Mouse (Mus musculus): ENCODE results near the gene Clnk. TPM values are rescaled to one million over a fixed set of nuclear protein-coding genes. Genes with fewer than 3 reads are reported as not detected.
"Not testable (repeated sequence)": the region's sequence is repeated elsewhere in the genome, so short reads cannot be mapped to it uniquely, and the experiment has no call there.

Clnk gene
- polyA plus RNA-seq (2015; fragmentation: Nextera tagmentation; extraction: Ambion mirVana), result 0.05 TPM in 1 of 2 replicates, not detected in the other

- H3K27me3 ChIP-seq (ENCODE audit: control insufficient read depth, insufficient read depth, low read depth, low read length), result no peaks in the 10 kb centered on the region
- H3K36me3 ChIP-seq (ENCODE audit: control insufficient read depth, insufficient read depth), result no peaks in the 10 kb centered on the region
- H3K9me3 ChIP-seq (replicated peaks; ENCODE audit: control insufficient read depth, low read length), result no peaks in the 10 kb centered on the region
- WGBS (ENCODE audit: insufficient replicate concordance), result 23% methylated on average over 11 of the region's 11 CpGs
- no peak within 1 kb of the TSS for H3K9ac ChIP-seq (ENCODE audit: low read depth, low read length)
- no peak for ATAC-seq (ENCODE audit: low read depth)
- no peaks in the 10 kb centered on the region for H3K4me1 ChIP-seq (ENCODE audit: control insufficient read depth, low read depth, low read length)
- H3K4me3 ChIP-seq (ENCODE audit: low read depth, low read length), result no peak within 1 kb of the TSS
- no peak within 1 kb of the TSS for H3K4me2 ChIP-seq (ENCODE audit: low read depth, low read length)
- H3K27ac ChIP-seq (ENCODE audit: low read length), result no peak within 1 kb of the TSS
These were observed at the start of gene Clnk for GRCm38 (mm10) chr5:38876622-38877021. Gene Clnk (minus strand): TSS chr5:38876812.

GRCm38 (mm10) chr5:38905271-38905670 is 28.7 kb upstream of the Clnk start:
- WGBS (ENCODE audit: insufficient replicate concordance), result 33% methylated on average over 3 of the region's 3 CpGs
- H3K4me1 ChIP-seq (ENCODE audit: control insufficient read depth, low read depth, low read length), result no peaks in the 10 kb centered on the region
- ATAC-seq (ENCODE audit: low read depth), result no peak

DNA sequence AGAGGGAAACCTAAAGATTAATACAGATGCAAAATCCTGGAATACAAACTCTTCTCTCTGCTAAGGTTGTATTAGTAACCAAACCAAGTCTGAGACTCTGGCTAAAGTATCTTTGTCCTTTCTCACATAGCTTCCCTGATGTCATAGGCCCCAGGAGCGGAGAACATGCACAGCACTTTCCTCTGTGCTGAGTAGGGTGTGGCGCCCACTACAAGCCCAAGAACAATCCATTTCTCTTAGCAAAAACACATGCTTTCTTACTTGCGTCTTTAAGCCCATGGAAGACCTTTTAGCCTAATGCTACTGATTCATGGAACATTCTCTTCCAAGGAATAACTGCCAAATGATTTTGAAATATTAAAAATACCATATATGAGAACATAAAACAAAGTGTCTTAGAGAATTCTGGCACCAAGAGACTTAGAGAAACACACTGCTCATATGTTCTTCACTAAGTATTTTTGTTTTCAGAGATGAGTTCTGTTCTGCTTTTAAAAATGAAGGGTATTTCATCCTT is 28.0 kb upstream of the Clnk start:
- Histone ChIP-seq H3K4me2 (ENCODE audit: low read depth, low read length) (no peak overlapping the region), H3K27ac (ENCODE audit: low read length) (no peak overlapping the region), H3K36me3 (ENCODE audit: control insufficient read depth, insufficient read depth) (no peaks in the 10 kb centered on the region), H3K4me3 (ENCODE audit: low read depth, low read length) (no peak overlapping the region), H3K27me3 (ENCODE audit: control insufficient read depth, insufficient read depth, low read depth, low read length) (no peaks in the 10 kb centered on the region), H3K4me1 (ENCODE audit: control insufficient read depth, low read depth, low read length) (no peaks in the 10 kb centered on the region), H3K9ac (ENCODE audit: low read depth, low read length) (no peak overlapping the region), H3K9me3 (replicated peaks; ENCODE audit: control insufficient read depth, low read length) (no peaks in the 10 kb centered on the region)
- 66% methylated on average over 3 of the region's 3 CpGs for WGBS (ENCODE audit: insufficient replicate concordance)
- ATAC-seq (ENCODE audit: low read depth), result no peak

More at GRCm38 (mm10) chr5:38905271-38905670, 28.7 kb upstream of the Clnk start:
- H3K4me2 ChIP-seq (ENCODE audit: low read depth, low read length), result no peak overlapping the region
- no peaks in the 10 kb centered on the region for H3K36me3 ChIP-seq (ENCODE audit: control insufficient read depth, insufficient read depth)
- H3K27ac ChIP-seq (ENCODE audit: low read length), result no peak overlapping the region
- no peak overlapping the region for H3K9ac ChIP-seq (ENCODE audit: low read depth, low read length)
- H3K4me3 ChIP-seq (ENCODE audit: low read depth, low read length), result no peak overlapping the region
- H3K27me3 ChIP-seq (ENCODE audit: control insufficient read depth, insufficient read depth, low read depth, low read length), result no peaks in the 10 kb centered on the region
- H3K9me3 ChIP-seq (replicated peaks; ENCODE audit: control insufficient read depth, low read length), result no peaks in the 10 kb centered on the region

DNA sequence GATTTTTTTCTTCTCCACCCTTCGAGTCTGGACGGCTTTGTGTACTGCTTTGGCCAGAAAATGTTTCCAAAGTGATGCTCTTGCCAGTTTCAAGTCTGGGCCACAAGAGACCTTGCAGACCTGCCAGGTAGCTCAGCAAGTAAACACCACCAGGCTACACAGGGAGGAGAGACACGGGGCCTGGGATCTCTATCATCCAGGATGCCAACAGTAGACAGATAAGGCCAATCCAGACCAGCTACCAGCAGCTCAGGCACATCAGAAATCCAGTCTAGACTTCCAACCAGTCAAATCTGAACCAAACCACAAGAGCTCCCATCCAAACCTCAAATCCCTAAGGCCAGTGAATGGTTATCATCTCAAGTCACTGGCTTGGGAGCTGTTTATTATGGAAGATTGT is 26.3 kb upstream of the Clnk start:
- WGBS (ENCODE audit: insufficient replicate concordance), result 48% methylated on average over 3 of the region's 3 CpGs
- no peak overlapping the region for H3K4me3 ChIP-seq (ENCODE audit: low read depth, low read length)
- H3K4me1 ChIP-seq (ENCODE audit: control insufficient read depth, low read depth, low read length), result no peaks in the 10 kb centered on the region
- no peaks in the 10 kb centered on the region for H3K36me3 ChIP-seq (ENCODE audit: control insufficient read depth, insufficient read depth)
- no peak overlapping the region for H3K27ac ChIP-seq (ENCODE audit: low read length)
- ATAC-seq (ENCODE audit: low read depth), result no peak
- H3K27me3 ChIP-seq (ENCODE audit: control insufficient read depth, insufficient read depth, low read depth, low read length), result no peaks in the 10 kb centered on the region
- no peak overlapping the region for H3K4me2 ChIP-seq (ENCODE audit: low read depth, low read length)
- H3K9ac ChIP-seq (ENCODE audit: low read depth, low read length), result no peak overlapping the region
- H3K9me3 ChIP-seq (replicated peaks; ENCODE audit: control insufficient read depth, low read length), result no peaks in the 10 kb centered on the region

GRCm38 (mm10) chr5:38899051-38899450 is 22.4 kb upstream of the Clnk start:
- Histone ChIP-seq H3K4me1 (ENCODE audit: control insufficient read depth, low read depth, low read length) (no peaks in the 10 kb centered on the region), H3K4me2 (ENCODE audit: low read depth, low read length) (no peak overlapping the region), H3K4me3 (ENCODE audit: low read depth, low read length) (no peak overlapping the region), H3K36me3 (ENCODE audit: control insufficient read depth, insufficient read depth) (no peaks in the 10 kb centered on the region), H3K27ac (ENCODE audit: low read length) (no peak overlapping the region), H3K9me3 (replicated peaks; ENCODE audit: control insufficient read depth, low read length) (no peaks in the 10 kb centered on the region), H3K9ac (ENCODE audit: low read depth, low read length) (no peak overlapping the region), H3K27me3 (ENCODE audit: control insufficient read depth, insufficient read depth, low read depth, low read length) (no peaks in the 10 kb centered on the region)
- no peak for ATAC-seq (ENCODE audit: low read depth)
- WGBS (ENCODE audit: insufficient replicate concordance), result 59% methylated on average over 2 of the region's 2 CpGs

- 71% methylated on average over 1 of the region's 1 CpGs for WGBS (ENCODE audit: insufficient replicate concordance)
- no peak for ATAC-seq (ENCODE audit: low read depth)
- no peak overlapping the region for H3K27ac ChIP-seq (ENCODE audit: low read length)
- no peaks in the 10 kb centered on the region for H3K36me3 ChIP-seq (ENCODE audit: control insufficient read depth, insufficient read depth)
- no peaks in the 10 kb centered on the region for H3K4me1 ChIP-seq (ENCODE audit: control insufficient read depth, low read depth, low read length)
- no peak overlapping the region for H3K9ac ChIP-seq (ENCODE audit: low read depth, low read length)
- no peak overlapping the region for H3K4me2 ChIP-seq (ENCODE audit: low read depth, low read length)
- no peaks in the 10 kb centered on the region for H3K9me3 ChIP-seq (replicated peaks; ENCODE audit: control insufficient read depth, low read length)
- no peaks in the 10 kb centered on the region for H3K27me3 ChIP-seq (ENCODE audit: control insufficient read depth, insufficient read depth, low read depth, low read length)
- no peak overlapping the region for H3K4me3 ChIP-seq (ENCODE audit: low read depth, low read length)
These were observed 12.0 kb upstream of the Clnk start for GRCm38 (mm10) chr5:38888646-38889045.

DNA sequence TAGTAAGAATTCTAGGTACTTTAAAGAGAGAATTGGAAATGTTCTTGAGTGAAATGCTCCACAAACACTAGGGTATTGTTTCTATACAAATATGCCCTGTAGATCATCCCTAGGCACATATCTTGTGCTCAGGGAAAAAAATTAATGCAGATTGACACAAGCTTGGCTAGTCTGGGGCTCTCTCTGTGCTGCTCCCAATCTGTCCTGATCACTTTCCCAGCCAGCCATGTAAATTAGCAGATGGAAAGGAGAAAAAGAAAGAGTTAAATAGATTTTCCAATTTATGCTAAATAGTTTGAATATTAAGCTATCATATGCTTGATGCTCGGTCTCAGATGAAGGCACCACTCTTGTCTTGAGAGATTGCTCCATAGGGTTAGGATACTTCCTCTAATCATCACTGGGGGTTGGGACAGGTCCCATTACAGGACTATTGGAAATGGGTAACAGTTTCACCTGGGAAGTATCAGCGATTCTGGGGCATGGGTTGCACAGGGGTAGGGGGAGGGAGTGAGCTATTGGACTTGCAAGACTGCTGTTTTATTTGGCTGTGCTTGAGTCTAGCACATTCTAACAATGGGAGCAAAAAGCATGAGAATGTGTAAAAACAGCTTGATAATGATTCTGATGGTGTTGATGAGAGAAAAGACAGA is 10.1 kb upstream of the Clnk start:
- no peak overlapping the region for H3K27ac ChIP-seq (ENCODE audit: low read length)
- H3K9ac ChIP-seq (ENCODE audit: low read depth, low read length), result no peak overlapping the region
- no peak overlapping the region for H3K4me3 ChIP-seq (ENCODE audit: low read depth, low read length)
- H3K4me2 ChIP-seq (ENCODE audit: low read depth, low read length), result no peak overlapping the region
- H3K4me1 ChIP-seq (ENCODE audit: control insufficient read depth, low read depth, low read length), result no peaks in the 10 kb centered on the region
- no peaks in the 10 kb centered on the region for H3K36me3 ChIP-seq (ENCODE audit: control insufficient read depth, insufficient read depth)
- ATAC-seq (ENCODE audit: low read depth), result no peak
- H3K27me3 ChIP-seq (ENCODE audit: control insufficient read depth, insufficient read depth, low read depth, low read length), result no peaks in the 10 kb centered on the region
- WGBS (ENCODE audit: insufficient replicate concordance), result 49% methylated on average over 2 of the region's 2 CpGs
- H3K9me3 ChIP-seq (replicated peaks; ENCODE audit: control insufficient read depth, low read length), result no peaks in the 10 kb centered on the region

DNA sequence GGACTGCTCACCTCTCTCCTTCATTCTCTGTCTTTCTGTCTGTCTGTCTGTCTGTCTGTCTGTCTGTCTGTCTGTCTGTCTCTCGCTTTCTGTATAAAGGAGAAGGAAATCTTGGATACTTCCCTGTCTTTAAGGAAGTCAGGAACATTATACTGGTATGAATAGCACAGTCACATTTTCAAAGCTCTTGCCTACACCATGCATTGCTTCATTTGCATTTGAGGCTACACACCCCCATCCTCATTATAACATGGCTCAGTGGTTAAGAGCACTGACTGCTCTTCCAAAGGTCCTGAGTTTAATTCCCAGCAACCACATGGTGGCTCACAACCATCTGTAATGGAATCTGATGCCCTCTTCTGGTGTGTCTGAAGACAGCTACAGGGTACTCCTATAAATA is 6.0 kb upstream of the Clnk start:
- not testable (repeated sequence) for H3K27ac ChIP-seq (ENCODE audit: low read length); H3K9me3 ChIP-seq (replicated peaks; ENCODE audit: control insufficient read depth, low read length); H3K27me3 ChIP-seq (ENCODE audit: control insufficient read depth, insufficient read depth, low read depth, low read length); H3K36me3 ChIP-seq (ENCODE audit: control insufficient read depth, insufficient read depth); H3K4me2 ChIP-seq (ENCODE audit: low read depth, low read length); H3K9ac ChIP-seq (ENCODE audit: low read depth, low read length); ATAC-seq (ENCODE audit: low read depth); H3K4me3 ChIP-seq (ENCODE audit: low read depth, low read length); H3K4me1 ChIP-seq (ENCODE audit: control insufficient read depth, low read depth, low read length)
- WGBS (ENCODE audit: insufficient replicate concordance), result 45% methylated on average over 1 of the region's 1 CpGs

GRCm38 (mm10) chr5:38881728-38882620 is 5.4 kb upstream of the Clnk start:
- Histone ChIP-seq H3K27me3 (ENCODE audit: control insufficient read depth, insufficient read depth, low read depth, low read length) (no peaks in the 10 kb centered on the region), H3K9me3 (replicated peaks; ENCODE audit: control insufficient read depth, low read length) (no peaks in the 10 kb centered on the region), H3K4me2 (ENCODE audit: low read depth, low read length) (no peak overlapping the region), H3K9ac (ENCODE audit: low read depth, low read length) (no peak overlapping the region), H3K4me3 (ENCODE audit: low read depth, low read length) (no peak overlapping the region), H3K27ac (ENCODE audit: low read length) (no peak overlapping the region), H3K4me1 (ENCODE audit: control insufficient read depth, low read depth, low read length) (no peaks in the 10 kb centered on the region), H3K36me3 (ENCODE audit: control insufficient read depth, insufficient read depth) (no peaks in the 10 kb centered on the region)
- ATAC-seq (ENCODE audit: low read depth), result no peak
- WGBS (ENCODE audit: insufficient replicate concordance), result 52% methylated on average over 4 of the region's 4 CpGs
